Mouse (Mus musculus): Measurements from ENCODE around the gene Tnfsf13.
"Not testable (repeated sequence)": the region's sequence is repeated elsewhere in the genome, so short reads cannot be mapped to it uniquely, and the experiment has no call there.

Gene Tnfsf13

GRCm38 (mm10) chr11:69685526-69686148 is at the start of gene Tnfsf13:
TSS of gene Tnfsf13 (minus strand) at chr11:69685784.
- DNase-seq (ENCODE audit: low spot score) = peak; percentile 75

- DNase-seq (ENCODE audit: low spot score) = not testable (repeated sequence)
Observed at GRCm38 (mm10) chr11:69731408-69731807, 45.8 kb upstream of the Tnfsf13 start.

DNA sequence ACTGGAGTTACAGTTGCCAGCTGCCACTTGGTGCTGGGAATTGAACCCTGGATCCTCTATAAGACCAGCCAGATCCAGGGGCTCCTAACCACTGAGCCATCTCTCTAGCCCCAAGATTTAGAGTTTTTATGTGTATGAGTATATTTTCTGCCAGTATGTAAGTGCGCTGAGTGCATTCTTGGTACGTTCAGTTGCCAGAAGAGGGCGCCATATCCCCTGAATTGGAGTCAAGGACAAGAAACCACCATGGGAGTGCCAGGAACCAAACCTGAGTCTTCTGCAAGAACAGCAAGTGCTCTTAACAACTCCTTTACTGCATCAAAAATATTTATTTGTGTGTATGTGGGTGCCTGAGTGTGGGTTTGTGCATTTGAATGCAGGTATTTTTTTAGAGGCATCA is 43.5 kb upstream of the Tnfsf13 start:
- peak; percentile 26 for DNase-seq (ENCODE audit: low spot score)

GRCm38 (mm10) chr11:69725951-69726350 is 40.4 kb upstream of the Tnfsf13 start:
- no peak for DNase-seq (ENCODE audit: low spot score)

GRCm38 (mm10) chr11:69723074-69723473 is 37.5 kb upstream of the Tnfsf13 start:
- no peak for DNase-seq (ENCODE audit: low spot score)

GRCm38 (mm10) chr11:69720852-69721251 is 35.3 kb upstream of the Tnfsf13 start:
- no peak for DNase-seq (ENCODE audit: low spot score)

DNA sequence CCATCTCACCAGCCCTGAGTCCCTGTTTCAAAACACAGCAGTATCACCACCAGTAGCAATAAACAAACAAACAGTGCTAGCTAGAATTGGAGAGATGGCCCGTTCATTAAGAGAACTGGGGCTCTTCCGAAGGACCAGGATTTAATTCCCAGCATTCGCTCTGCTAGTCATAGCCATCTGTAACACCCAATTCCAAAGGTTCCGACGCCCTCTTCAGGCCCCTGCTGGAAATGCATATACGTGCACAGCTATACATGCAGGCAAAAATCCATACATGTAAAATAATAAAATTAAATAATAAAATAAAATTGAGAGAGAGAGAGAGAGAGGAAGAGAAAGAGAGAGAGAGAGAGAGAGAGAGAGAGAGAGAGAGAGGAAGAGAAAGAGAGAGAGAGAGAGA is 33.8 kb upstream of the Tnfsf13 start:
- DNase-seq (ENCODE audit: low spot score) = no peak

GRCm38 (mm10) chr11:69718661-69719060 is 33.1 kb upstream of the Tnfsf13 start:
- no peak for DNase-seq (ENCODE audit: low spot score)

GRCm38 (mm10) chr11:69716953-69717352 is 31.4 kb upstream of the Tnfsf13 start:
- no peak for DNase-seq (ENCODE audit: low spot score)

DNA sequence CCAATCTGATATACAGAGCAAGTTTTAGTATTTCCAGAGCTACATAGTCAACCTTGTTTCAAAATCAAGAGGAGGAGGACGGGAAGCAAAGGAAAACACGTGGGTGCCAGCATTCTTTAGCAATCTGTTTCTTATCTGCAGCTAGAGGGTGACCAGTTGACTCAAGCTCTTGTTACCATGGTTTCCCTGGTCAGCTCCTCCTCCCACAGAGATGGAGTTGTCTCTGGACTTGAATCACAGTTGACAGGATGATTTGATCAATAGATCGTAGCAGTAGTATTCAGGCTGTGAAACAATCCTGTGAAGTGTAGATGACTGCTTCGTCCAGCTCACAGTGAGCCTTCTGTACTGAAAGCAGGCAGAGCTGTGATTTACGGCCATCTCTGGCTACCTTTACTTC is 30.3 kb upstream of the Tnfsf13 start:
- no peak for DNase-seq (ENCODE audit: low spot score)

- no peak for DNase-seq (ENCODE audit: low spot score)
Observed at GRCm38 (mm10) chr11:69715482-69715881, 29.9 kb upstream of the Tnfsf13 start.

- DNase-seq (ENCODE audit: low spot score) = no peak
Observed at GRCm38 (mm10) chr11:69714636-69715329, 29.2 kb upstream of the Tnfsf13 start.

- no peak for DNase-seq (ENCODE audit: low spot score)
Observed at GRCm38 (mm10) chr11:69712954-69713672, 27.5 kb upstream of the Tnfsf13 start.

- DNase-seq (ENCODE audit: low spot score) = no peak
Observed at GRCm38 (mm10) chr11:69711082-69711481, 25.5 kb upstream of the Tnfsf13 start.

GRCm38 (mm10) chr11:69710470-69710869 is 24.9 kb upstream of the Tnfsf13 start:
- DNase-seq (ENCODE audit: low spot score) = no peak

GRCm38 (mm10) chr11:69709554-69710446 is 24.2 kb upstream of the Tnfsf13 start:
- no peak for DNase-seq (ENCODE audit: low spot score)

GRCm38 (mm10) chr11:69708614-69709265 is 23.2 kb upstream of the Tnfsf13 start:
- DNase-seq (ENCODE audit: low spot score) = no peak

- DNase-seq (ENCODE audit: low spot score) = no peak
Observed at GRCm38 (mm10) chr11:69707873-69708381, 22.3 kb upstream of the Tnfsf13 start.

DNA sequence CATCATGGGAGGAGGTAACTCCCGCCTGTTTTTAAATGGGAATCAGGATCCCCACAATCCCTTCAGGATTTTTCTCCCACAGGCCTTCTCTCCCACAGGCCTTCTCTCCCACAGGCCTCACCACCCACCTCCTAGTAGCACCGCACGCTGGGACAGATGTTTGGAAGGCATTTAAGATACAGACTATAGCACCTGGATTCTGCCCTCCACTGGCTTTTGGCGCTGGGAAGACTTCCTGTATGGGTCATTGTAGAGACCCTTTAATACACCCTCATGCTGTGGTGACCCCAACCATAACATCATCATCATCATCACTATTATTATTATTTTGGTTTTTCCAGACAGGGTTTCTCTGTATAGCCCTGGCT is 21.9 kb upstream of the Tnfsf13 start:
- no peak for DNase-seq (ENCODE audit: low spot score)

DNA sequence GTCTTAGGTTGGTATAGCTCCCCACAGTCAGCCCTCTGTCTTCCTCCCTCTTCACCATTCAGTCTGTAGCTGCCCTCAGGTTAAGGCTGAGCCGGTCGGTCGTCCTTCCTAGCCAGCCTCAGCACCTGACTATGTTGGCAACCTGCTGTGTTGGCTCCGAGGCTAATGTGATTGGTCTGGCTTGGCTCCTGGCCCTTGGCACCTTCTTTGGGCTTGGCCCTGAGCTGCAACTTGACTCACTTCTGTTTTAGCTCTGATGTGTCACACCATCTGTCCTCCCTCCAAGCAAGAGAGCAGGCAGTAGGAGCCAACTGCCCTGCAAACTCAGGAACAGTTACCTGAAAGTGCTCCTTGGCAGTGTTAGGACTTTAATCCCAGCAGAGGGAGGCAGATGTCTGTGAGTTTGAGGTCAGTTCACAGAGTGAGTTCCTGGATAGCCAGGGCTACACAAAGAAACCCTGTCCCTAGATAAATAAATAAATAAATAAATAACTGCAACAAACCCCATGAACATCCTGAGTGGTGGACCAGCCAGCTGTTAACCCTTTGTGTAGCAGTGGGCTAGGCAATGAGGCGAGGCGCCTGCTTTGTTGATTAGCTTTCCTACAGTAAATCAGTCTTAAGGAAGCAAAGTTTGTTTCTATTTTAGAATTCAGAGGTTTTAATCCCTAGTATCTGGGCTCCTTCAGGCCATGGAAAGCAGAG is 21.3 kb upstream of the Tnfsf13 start:
- peak; percentile 69 for DNase-seq (ENCODE audit: low spot score)

DNA sequence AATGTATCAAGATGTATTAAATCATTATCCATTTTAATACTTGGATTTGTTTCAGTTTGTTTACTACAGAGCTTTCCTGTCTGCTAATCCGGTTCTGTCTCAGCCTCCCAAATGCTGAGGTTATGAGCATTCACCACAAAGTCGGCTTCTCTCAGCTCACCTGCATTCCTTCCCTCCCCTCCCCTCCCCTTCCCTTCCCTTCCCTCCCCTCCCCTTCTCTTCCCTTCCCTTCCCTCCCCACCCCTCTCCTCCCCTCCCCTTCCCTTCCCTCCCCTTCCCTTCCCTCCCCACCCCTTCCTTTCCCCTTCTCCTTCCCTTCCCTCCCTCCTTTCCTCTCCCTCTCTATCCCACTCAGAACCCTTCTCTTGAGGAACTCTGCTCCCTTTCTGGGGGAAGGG is 19.0 kb upstream of the Tnfsf13 start:
- no peak for DNase-seq (ENCODE audit: low spot score)

Data from ovary, postnatal 14 days (tissue).